Mouse (Mus musculus) limb, embryonic 11.5 days (tissue): ENCODE results near the gene Csad. TPM values are rescaled to one million over a fixed set of nuclear protein-coding genes. Genes with fewer than 3 reads are reported as not detected.

Experiments
- ATAC-seq: fragments of 200-750 bp; cut with Nextera tagmentation; 2 replicates; pipeline ENCODE4 v1.8.0; 2017; ENCODE audit warnings: low read depth; ENCODE audit not compliant: insufficient number of reproducible peaks, low FRiP score, low TSS enrichment
- DNase-seq: peaks from one replicate; pipeline ENCODE4 v3.0.0-alpha.2; 2015; ENCODE audit warnings: low spot score
- H3K27ac ChIP-seq: fragments of 300-500 bp; sonication (generic); replicated peaks from 2 replicates; pipeline ENCODE4 v1.5.1; 2014; ENCODE audit warnings: low read depth, mild to moderate bottlenecking, low read length
- H3K27me3 ChIP-seq: fragments of 300-500 bp; sonication (generic); 2 replicates; pipeline ENCODE4 v1.6.1; 2014; ENCODE audit warnings: mild to moderate bottlenecking, low read length, mixed read lengths; ENCODE audit not compliant: control insufficient read depth, insufficient read depth
- H3K36me3 ChIP-seq: fragments of 300-500 bp; sonication (generic); 2 replicates; pipeline ENCODE4 v1.6.1; 2014; ENCODE audit warnings: mild to moderate bottlenecking, low read length, moderate library complexity, mixed read lengths; ENCODE audit not compliant: control insufficient read depth, insufficient read depth
- H3K4me1 ChIP-seq: fragments of 300-500 bp; sonication (generic); 2 replicates; pipeline ENCODE4 v1.6.1; 2014; ENCODE audit warnings: low read length, mixed read lengths; ENCODE audit not compliant: control insufficient read depth, insufficient read depth
- H3K4me2 ChIP-seq: fragments of 300-500 bp; sonication (generic); 2 replicates; pipeline ENCODE4 v1.6.1; 2014; ENCODE audit warnings: low read depth, mild to moderate bottlenecking, moderate library complexity; ENCODE audit not compliant: severe bottlenecking
- H3K4me3 ChIP-seq: fragments of 300-500 bp; sonication (generic); 2 replicates; pipeline ENCODE4 v1.5.1; 2014; ENCODE audit warnings: low read depth, low read length
- H3K9ac ChIP-seq: fragments of 300-500 bp; sonication (generic); 2 replicates; pipeline ENCODE4 v1.6.1; 2014; ENCODE audit warnings: mild to moderate bottlenecking, low read length
- H3K9me3 ChIP-seq: fragments of 300-500 bp; sonication (generic); 2 replicates; pipeline ENCODE4 v1.6.1; 2016; ENCODE audit warnings: low read length; ENCODE audit not compliant: control insufficient read depth
- WGBS: fragments of 180-500 bp; shearing (Covaris S2); extraction: QIAGEN DNeasy Blood & Tissue Kit; methylation state at CpG from one replicate; pipeline ENCODE4 v1.1.7; 2014; 5-methylcytosine and 5-hydroxymethylcytosine counted together
- polyA plus RNA-seq: library from polyadenylated mRNA; unstranded; fragments of >200 nt; fragmentation: Nextera tagmentation; extraction: Ambion mirVana; gene quantifications from 2 replicates; pipeline ENCODE4 v1.2.1, GENCODE M21; 2014

Csad gene
- polyA plus RNA-seq, 1 experiment from 2014 or later: 37.3 TPM

GRCm38 (mm10) chr15:102246866-102247251 is 42.3 kb upstream of the Csad start:
- Histone ChIP-seq H3K4me3 (peak overlapping the region; percentile 65), H3K9ac (peak overlapping the region; percentile 72), H3K27me3 (no peaks in the 10 kb centered on the region), H3K27ac (peak overlapping the region; percentile 99), H3K9me3 (no peaks in the 10 kb centered on the region), H3K4me1 (peaks cover 60% of the 10 kb centered on the region), H3K4me2 (peak overlapping the region; percentile 84), H3K36me3 (no peaks in the 10 kb centered on the region)
- WGBS: under 1% methylated on average over 33 of the region's 35 CpGs
- DNase-seq (peak; percentile 96), ATAC-seq (peak; percentile 41)

GRCm38 (mm10) chr15:102245891-102246741 is 41.6 kb upstream of the Csad start:
- Histone ChIP-seq H3K9ac (peak overlapping the region; percentile 59), H3K27me3 (no peaks in the 10 kb centered on the region), H3K36me3 (no peaks in the 10 kb centered on the region; the same call in 1 of the 2 replicates), H3K27ac (peak overlapping the region; percentile 99), H3K4me3 (peak overlapping the region; percentile 65), H3K4me2 (peak overlapping the region; percentile 84), H3K4me1 (peaks cover 60% of the 10 kb centered on the region), H3K9me3 (no peaks in the 10 kb centered on the region)
- under 1% methylated on average over 42 of the region's 44 CpGs for WGBS
- peak; percentile 35 for ATAC-seq
- DNase-seq: peak; percentile 80

- peak overlapping the region; percentile 99 for H3K27ac ChIP-seq
- WGBS: under 1% methylated on average over 14 of the region's 14 CpGs
- no peaks in the 10 kb centered on the region for H3K27me3 ChIP-seq
- DNase-seq (no peak), ATAC-seq (no peak)
- H3K9me3 ChIP-seq: no peaks in the 10 kb centered on the region
- H3K4me3 ChIP-seq: peak overlapping the region; percentile 65
- H3K4me2 ChIP-seq: peak overlapping the region; percentile 84
- no peaks in the 10 kb centered on the region; the same call in 1 of the 2 replicates for H3K36me3 ChIP-seq
- peaks cover 53% of the 10 kb centered on the region for H3K4me1 ChIP-seq
- peak overlapping the region; percentile 59 for H3K9ac ChIP-seq
Observed at GRCm38 (mm10) chr15:102245461-102245881, 40.9 kb upstream of the Csad start.

GRCm38 (mm10) chr15:102244306-102245191 is 40.0 kb upstream of the Csad start:
- peak overlapping the region; percentile 84 for H3K4me2 ChIP-seq
- no peaks in the 10 kb centered on the region for H3K9me3 ChIP-seq
- H3K36me3 ChIP-seq: no peaks in the 10 kb centered on the region; the same call in 1 of the 2 replicates
- H3K4me1 ChIP-seq: peaks cover 44% of the 10 kb centered on the region
- WGBS: under 1% methylated on average over 18 of the region's 19 CpGs
- ATAC-seq (no peak), DNase-seq (peak; percentile 62)
- peak overlapping the region; percentile 59 for H3K9ac ChIP-seq
- H3K4me3 ChIP-seq: peak overlapping the region; percentile 65
- H3K27ac ChIP-seq: peak overlapping the region; percentile 87
- H3K27me3 ChIP-seq: no peaks in the 10 kb centered on the region

GRCm38 (mm10) chr15:102243229-102244190 is 39.0 kb upstream of the Csad start:
- H3K27me3 ChIP-seq: no peaks in the 10 kb centered on the region
- peak overlapping the region; percentile 36 for H3K9ac ChIP-seq
- peaks cover 6% of the 10 kb centered on the region; the same call in 1 of the 2 replicates for H3K36me3 ChIP-seq
- DNase-seq: peak; percentile 66
- ATAC-seq: no peak
- peak overlapping the region; percentile 65 for H3K4me3 ChIP-seq
- peak overlapping the region; percentile 87 for H3K27ac ChIP-seq
- no peaks in the 10 kb centered on the region for H3K9me3 ChIP-seq
- WGBS: 3% methylated on average over 22 of the region's 22 CpGs
- H3K4me1 ChIP-seq: peaks cover 40% of the 10 kb centered on the region
- H3K4me2 ChIP-seq: peak overlapping the region; percentile 84

GRCm38 (mm10) chr15:102242404-102243228 is 38.1 kb upstream of the Csad start:
- H3K4me1 ChIP-seq: peaks cover 38% of the 10 kb centered on the region
- no peak for DNase-seq
- peak overlapping the region; percentile 84 for H3K4me2 ChIP-seq
- peaks cover 7% of the 10 kb centered on the region; the same call in 1 of the 2 replicates for H3K36me3 ChIP-seq
- H3K9ac ChIP-seq: peak overlapping the region; percentile 53
- H3K4me3 ChIP-seq: peak overlapping the region; percentile 65
- H3K27me3 ChIP-seq: no peaks in the 10 kb centered on the region
- peak overlapping the region; percentile 87 for H3K27ac ChIP-seq
- ATAC-seq: no peak
- WGBS: 24% methylated on average over 12 of the region's 12 CpGs
- H3K9me3 ChIP-seq: no peaks in the 10 kb centered on the region

GRCm38 (mm10) chr15:102240607-102241006 is 36.1 kb upstream of the Csad start:
- Histone ChIP-seq H3K9ac (no peak overlapping the region), H3K4me3 (no peak overlapping the region), H3K27me3 (no peaks in the 10 kb centered on the region), H3K9me3 (no peaks in the 10 kb centered on the region), H3K36me3 (peaks cover 15% of the 10 kb centered on the region; the same call in 1 of the 2 replicates), H3K27ac (no peak overlapping the region), H3K4me2 (no peak overlapping the region), H3K4me1 (peaks cover 44% of the 10 kb centered on the region)
- WGBS: 74% methylated on average over 4 of the region's 4 CpGs
- ATAC-seq (no peak), DNase-seq (no peak)
